Mouse (Mus musculus) kidney, adult 8-10 months (tissue): Measurements from ENCODE around the gene Zic1.

ENCODE experiments used
- DNase-seq, 2 experiments: peaks; one replicate each; pipeline ENCODE4 v3.0.0; 2022

The Zic1 gene

GRCm38 (mm10) chr9:91351361-91351760, 14.2 kb downstream of the Zic1 start:
- no peak for DNase-seq

- no peak for DNase-seq
These were observed 14.7 kb downstream of the Zic1 start for GRCm38 (mm10) chr9:91350861-91351291.

- no peak for DNase-seq
These were observed 15.3 kb downstream of the Zic1 start for GRCm38 (mm10) chr9:91350211-91350791.

GRCm38 (mm10) chr9:91348746-91349145, 16.9 kb downstream of the Zic1 start:
- no peak for DNase-seq

- DNase-seq, result no peak
These were observed 18.0 kb downstream of the Zic1 start for GRCm38 (mm10) chr9:91347591-91347990.
